Mouse (Mus musculus) activated CD4-positive, CD25-positive, alpha-beta regulatory T cell, adult 4 months (primary cell): ENCODE data around the gene Gm38392. TPM values are rescaled to one million over a fixed set of nuclear protein-coding genes. Genes with fewer than 3 reads are reported as not detected.

ENCODE experiments used
- ATAC-seq: one replicate; pipeline ENCODE4 v1.8.0; 2017
- polyA plus RNA-seq, 2 experiments: library from polyadenylated mRNA; unstranded; fragments of 100-300 nt; shearing (Covaris generic); gene quantifications; one replicate each; pipeline ENCODE4 v1.2.1; 2017

Gm38392 gene
- polyA plus RNA-seq, 2 experiments from 2014 or later = not detected

- ATAC-seq = no peak
Observed at GRCm38 (mm10) chr3:88235216-88235615, 51.8 kb downstream of the Gm38392 start.

GRCm38 (mm10) chr3:88234041-88234440 is 53.0 kb downstream of the Gm38392 start:
- ATAC-seq = no peak

GRCm38 (mm10) chr3:88232851-88233649 is 54.0 kb downstream of the Gm38392 start:
- ATAC-seq = no peak

- ATAC-seq = no peak
Observed at GRCm38 (mm10) chr3:88232301-88232702, 54.7 kb downstream of the Gm38392 start.

- no peak for ATAC-seq
Observed at GRCm38 (mm10) chr3:88231061-88231641, 55.9 kb downstream of the Gm38392 start.

- no peak for ATAC-seq
Observed at GRCm38 (mm10) chr3:88230262-88231047, 56.6 kb downstream of the Gm38392 start.

GRCm38 (mm10) chr3:88229526-88229925 is 57.5 kb downstream of the Gm38392 start:
- no peak for ATAC-seq

GRCm38 (mm10) chr3:88228906-88229305 is 58.1 kb downstream of the Gm38392 start:
- no peak for ATAC-seq

GRCm38 (mm10) chr3:88227976-88228375 is 59.0 kb downstream of the Gm38392 start:
- no peak for ATAC-seq

- no peak for ATAC-seq
Observed at GRCm38 (mm10) chr3:88227260-88227659, 59.8 kb downstream of the Gm38392 start.

- no peak for ATAC-seq
Observed at GRCm38 (mm10) chr3:88226101-88226845, 60.7 kb downstream of the Gm38392 start.

GRCm38 (mm10) chr3:88224929-88225328 is 62.1 kb downstream of the Gm38392 start:
- ATAC-seq = no peak

- ATAC-seq = no peak
Observed at GRCm38 (mm10) chr3:88222446-88222845, 64.6 kb downstream of the Gm38392 start.

GRCm38 (mm10) chr3:88221519-88222390 is 65.3 kb downstream of the Gm38392 start:
- no peak for ATAC-seq

GRCm38 (mm10) chr3:88220842-88221241 is 66.2 kb downstream of the Gm38392 start:
- no peak for ATAC-seq

GRCm38 (mm10) chr3:88219940-88220339 is 67.1 kb downstream of the Gm38392 start:
- ATAC-seq = no peak

GRCm38 (mm10) chr3:88217679-88218078 is 69.3 kb downstream of the Gm38392 start:
- ATAC-seq = no peak

- no peak for ATAC-seq
Observed at GRCm38 (mm10) chr3:88216534-88217326, 70.3 kb downstream of the Gm38392 start.

- no peak for ATAC-seq
Observed at GRCm38 (mm10) chr3:88216116-88216515, 70.9 kb downstream of the Gm38392 start.

- peak; percentile 65 for ATAC-seq
Observed at GRCm38 (mm10) chr3:88215553-88216004, 71.4 kb downstream of the Gm38392 start.
